Mouse (Mus musculus): ENCODE measurements around the gene Cald1.

Gene Cald1

GRCm38 (mm10) chr6:34615419-34615818, 17.1 kb downstream of the Cald1 start:
- no peak for DNase-seq (ENCODE audit: low spot score)

- DNase-seq (ENCODE audit: low spot score): no peak
Observed at GRCm38 (mm10) chr6:34619494-34619893, 21.2 kb downstream of the Cald1 start.

DNA sequence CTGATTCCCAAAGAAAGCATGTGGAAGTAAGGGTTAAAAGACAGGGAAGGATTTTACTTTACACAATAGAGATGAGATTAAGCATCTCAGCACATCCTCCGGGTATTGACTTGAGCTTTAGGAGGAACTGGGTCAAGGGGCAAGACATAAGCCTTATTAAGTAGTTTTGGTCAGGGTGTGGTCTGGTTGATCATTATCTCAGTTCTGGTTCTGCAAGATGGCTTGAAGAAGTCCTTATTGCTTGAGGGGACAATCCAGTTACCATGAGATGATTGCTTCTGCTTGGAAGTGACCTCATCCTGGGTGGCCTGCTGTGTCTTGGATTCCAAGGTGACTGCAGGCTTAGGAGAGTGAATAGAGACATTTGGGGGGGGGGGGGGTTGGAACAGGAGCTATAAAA, 21.9 kb downstream of the Cald1 start:
- no peak for DNase-seq (ENCODE audit: low spot score)

GRCm38 (mm10) chr6:34622865-34623264, 24.6 kb downstream of the Cald1 start:
- no peak for DNase-seq (ENCODE audit: low spot score)

DNA sequence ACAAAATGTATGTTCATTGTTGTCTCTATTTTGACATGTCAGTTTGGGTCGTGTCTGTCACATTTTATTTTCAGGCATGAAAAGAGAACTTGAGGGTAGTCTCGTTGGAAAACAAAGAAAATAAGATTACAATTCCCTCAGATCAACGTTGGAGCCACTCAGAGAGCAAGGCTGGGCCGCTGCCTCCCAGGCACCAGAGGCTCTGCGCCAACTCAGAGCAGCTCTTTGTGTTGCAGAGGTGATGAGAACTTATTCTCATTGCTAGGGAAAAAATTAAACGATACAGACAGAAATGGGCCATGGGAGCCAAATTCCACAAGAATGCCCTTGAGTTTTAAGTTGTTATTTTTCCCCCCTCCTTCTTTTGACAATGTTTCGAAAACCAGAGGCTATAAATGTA, 25.0 kb downstream of the Cald1 start:
- DNase-seq (ENCODE audit: low spot score): no peak

DNA sequence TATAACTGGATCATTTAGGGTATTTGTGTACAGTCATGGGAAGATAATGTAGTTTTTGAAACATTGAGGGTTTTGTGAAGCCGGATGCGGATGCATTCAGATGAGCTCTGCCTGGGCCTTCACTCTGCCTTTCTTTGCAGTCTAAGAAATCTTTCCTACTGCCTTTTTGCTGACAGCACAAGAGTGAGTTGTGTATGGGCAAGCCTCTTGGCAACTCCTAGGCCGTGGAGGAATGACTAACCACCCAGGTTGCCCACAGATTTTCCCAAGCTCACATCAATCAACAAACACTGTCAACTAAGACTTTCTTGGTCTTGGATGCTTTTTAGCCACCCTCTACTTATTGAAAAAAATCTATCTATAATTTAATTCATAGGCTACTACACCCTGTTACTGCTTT, 26.2 kb downstream of the Cald1 start:
- DNase-seq (ENCODE audit: low spot score): no peak

DNA sequence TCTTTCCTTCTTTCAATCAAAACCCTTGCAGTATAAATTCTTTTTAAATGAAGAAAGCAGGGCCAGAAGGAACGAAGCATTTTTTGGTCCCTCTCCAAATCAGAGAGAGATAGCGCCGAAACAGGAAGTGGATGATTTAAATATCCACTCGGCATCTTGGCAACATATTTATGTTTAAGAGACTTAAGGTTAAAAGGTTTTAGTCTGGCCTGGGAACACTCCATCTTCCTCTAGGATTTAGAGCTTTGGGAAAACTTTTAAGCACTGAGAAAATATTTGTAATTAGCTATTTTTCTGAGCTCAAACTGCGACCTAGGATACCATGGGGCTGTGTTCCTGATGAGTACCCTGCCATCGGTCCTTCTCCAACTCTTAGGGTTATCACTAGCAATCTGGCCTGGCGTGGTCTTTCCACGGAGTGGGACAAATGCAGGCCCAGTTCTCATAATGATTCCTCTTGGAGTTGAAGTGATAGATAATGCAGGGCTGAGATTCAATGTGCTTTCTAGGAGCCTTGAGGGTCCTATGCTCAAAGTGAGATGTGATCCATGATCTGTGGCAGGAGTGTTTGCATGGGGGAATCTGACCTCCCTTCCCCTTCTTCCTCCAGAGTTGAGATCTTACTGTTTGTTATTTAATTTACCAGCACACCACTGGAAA, 28.4 kb downstream of the Cald1 start:
- DNase-seq (ENCODE audit: low spot score): no peak

GRCm38 (mm10) chr6:34628131-34628530, 29.8 kb downstream of the Cald1 start:
- DNase-seq (ENCODE audit: low spot score): no peak

DNA sequence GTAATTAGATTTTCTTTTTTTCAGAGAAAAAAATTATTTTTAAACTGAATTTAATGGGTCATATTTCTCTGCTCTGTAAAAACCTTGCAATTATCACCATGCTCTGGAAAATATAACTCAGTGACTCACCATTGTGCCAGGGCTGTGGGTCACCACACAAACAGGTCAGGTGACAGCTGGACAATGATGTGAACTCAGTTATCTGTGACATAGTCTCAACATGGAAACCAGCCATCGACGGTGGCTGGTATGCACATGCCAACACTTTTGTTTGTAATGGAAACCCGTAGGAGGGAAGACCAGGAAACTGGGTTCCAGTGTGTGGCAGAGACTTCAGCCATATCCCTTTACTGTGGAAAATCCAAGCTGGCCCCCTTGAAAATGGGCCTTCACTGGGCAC, 35.5 kb downstream of the Cald1 start:
- no peak for DNase-seq (ENCODE audit: low spot score)

GRCm38 (mm10) chr6:34637588-34638438, 39.5 kb downstream of the Cald1 start:
- no peak for DNase-seq (ENCODE audit: low spot score)

DNA sequence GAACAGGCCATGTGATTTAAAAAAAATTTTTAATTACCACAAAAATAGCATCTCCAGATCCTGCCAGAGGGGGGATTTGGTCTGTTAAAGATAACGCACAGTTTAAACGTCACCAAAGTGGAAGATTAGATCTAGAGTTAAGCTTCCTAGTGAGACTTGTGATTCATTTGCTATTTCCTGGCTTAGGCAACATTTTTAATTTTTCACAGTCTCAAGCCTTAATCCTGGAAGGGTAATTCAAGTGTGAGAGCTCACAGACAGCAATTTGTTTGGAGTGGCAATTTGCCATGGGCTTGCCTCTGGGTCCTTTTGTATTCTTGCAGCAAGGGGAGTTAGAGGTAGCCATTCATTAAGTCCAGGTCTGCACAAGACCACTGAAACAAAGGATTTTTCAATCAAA, 40.4 kb downstream of the Cald1 start:
- no peak for DNase-seq (ENCODE audit: low spot score)

DNA sequence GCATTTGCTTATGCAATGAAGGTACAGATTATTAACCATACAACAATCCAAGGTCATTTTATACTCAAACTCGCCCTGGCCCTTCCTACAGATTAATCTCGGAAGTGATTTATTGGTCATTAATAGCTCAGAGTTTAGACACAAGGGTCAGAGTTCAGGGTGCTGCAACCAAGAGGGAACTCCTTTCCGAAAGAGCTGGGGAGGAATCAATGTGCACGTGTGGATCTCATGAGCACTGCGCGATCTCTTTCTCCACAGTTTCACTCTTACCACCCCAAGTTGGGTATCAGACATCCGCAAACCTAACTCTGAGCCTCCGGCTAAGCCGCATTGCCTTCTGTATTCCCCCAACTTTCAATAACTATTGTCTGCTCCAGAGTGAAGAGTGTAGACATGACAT, 41.9 kb downstream of the Cald1 start:
- DNase-seq (ENCODE audit: low spot score): no peak

DNA sequence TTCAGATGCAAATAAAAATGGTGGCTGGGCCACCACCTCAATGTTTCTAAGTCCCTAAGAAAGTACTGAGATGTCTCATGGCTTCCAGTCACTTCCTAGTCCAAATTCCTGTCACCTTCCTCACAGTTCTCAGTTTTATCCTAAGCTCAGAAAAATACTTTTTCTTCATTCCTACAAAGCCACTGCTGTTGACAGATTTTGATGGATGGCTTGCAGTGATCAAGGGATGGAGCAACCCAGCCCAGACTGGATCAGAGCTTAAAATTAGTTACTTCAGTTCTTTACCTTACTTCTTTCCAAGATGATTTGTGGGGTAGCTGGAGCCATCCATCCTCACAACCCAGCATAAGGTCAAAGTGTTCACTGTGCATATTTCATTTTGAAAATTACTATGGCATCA, 42.8 kb downstream of the Cald1 start:
- DNase-seq (ENCODE audit: low spot score): no peak

DNA sequence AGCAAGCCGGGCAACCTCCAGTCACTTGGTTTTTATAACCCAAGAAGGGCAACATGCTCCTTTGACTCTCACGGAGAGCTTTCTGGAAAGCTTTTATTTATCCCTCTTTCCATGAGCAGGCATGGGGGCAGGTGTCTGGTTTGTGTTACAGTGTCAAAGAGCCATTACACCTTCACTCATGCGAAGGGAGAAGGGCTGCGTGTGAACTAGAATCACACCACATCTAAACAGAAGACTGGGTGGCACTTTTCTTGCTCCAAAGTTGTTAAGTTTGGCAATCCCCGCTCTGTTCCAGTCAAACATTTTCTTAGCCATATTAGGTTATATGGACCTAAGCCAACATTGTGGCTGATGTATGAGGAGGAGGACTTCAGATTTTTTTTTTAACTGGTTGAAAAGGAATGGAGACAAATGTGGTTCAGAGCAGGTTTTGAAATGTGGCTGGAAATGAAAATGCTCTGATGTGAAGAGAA, 43.8 kb downstream of the Cald1 start:
- DNase-seq (ENCODE audit: low spot score): no peak

DNA sequence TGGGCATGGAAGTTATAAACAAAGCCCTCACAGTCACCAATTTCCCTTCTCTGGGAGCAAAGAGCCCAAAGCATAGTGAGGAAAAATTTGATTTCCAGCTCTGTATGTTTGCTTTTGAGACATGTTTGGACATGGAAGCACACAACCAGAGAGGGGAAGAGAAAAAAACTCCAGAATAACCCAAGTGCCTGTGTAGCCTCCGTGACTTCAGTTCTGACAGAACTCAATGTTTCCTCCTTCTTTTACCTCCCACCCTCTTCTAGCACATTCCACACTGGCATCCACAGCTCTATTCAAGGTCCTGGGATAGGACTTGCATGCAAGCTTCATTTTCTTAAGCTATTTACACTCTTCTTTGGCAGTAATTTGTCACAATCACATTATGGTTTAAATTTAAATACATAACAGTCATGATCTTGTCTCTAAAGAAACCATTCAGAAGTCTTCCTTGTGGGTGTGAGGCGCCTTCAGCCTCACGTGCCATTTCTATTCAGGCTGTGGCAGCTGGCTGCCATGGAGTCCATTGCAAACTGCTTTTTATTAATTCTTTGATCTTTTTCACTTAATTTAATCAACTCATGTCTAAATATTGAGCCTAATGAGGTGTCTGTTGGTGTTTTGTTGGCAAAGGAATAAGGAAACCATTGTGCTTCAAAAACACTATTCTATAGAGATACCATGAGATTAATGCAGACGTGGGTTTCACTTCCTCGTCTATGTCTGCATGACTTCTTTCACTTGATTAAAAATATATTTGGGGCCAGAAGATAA, 49.9 kb downstream of the Cald1 start:
- no peak for DNase-seq (ENCODE audit: low spot score)

- DNase-seq (ENCODE audit: low spot score): no peak
Observed at GRCm38 (mm10) chr6:34651298-34651697, 53.0 kb downstream of the Cald1 start.

DNA sequence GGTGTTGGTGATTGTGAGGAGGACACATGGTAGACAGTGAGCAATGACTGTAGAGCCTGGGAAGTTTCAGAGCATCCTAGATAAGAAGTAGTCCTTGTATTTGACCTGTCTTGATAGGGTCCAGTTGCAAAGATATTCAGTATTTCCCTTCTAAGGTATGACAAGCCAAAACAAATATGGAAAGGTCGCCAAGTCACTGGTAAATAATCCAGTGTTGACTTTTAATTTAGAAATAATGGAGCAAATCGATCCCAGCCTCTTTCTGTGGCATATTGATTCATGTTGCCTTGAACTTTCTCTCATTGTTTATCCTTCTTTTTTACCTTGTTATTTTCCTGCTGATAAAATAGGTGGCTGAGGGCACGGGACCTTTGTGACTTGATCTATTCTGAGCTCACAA, 57.4 kb downstream of the Cald1 start:
- no peak for DNase-seq (ENCODE audit: low spot score)

GRCm38 (mm10) chr6:34658791-34659190, 60.5 kb downstream of the Cald1 start:
- no peak for DNase-seq (ENCODE audit: low spot score)

- DNase-seq (ENCODE audit: low spot score): peak; percentile 36
Observed at GRCm38 (mm10) chr6:34660724-34661123, 62.4 kb downstream of the Cald1 start.

DNA sequence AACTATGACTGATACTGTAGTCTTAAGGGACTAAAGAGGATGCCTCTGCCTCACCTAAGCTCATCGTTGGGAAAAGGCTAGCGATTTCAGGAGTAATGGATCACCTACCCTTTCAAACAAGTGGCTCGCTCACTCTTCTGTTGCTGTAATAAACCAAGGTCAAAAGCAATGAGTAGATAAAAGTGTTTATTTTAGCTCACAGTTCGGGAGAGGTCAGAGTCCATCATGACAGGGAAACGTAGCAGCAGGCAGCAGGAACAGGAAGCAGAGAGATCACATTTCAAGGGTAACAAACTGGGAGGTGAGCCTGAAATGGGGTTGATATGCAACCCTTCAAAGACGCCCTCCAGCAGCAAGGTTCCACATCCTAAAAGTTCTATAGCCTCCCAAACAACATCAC, 64.3 kb downstream of the Cald1 start:
- DNase-seq (ENCODE audit: low spot score): no peak

DNA sequence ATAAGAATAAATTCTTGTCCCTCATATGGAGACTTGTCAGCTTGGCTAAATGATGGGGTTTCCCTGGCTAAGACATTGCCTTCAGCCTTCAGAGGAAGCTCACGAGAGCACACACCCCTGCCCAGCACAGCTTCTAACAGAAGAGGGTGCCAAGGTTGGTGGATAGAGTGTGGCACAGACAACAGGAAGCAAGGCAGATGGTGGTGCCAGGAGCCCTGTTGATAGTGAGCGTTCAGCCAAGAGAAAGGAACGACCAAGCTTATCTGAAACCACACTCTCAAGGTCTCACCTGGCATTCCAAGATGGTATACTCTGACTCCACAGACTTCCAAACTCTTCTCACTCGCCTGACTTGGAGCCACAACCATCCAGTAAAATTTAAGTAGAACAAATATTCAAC, 66.0 kb downstream of the Cald1 start:
- no peak for DNase-seq (ENCODE audit: low spot score)

GRCm38 (mm10) chr6:34664749-34665148, 66.4 kb downstream of the Cald1 start:
- DNase-seq (ENCODE audit: low spot score): no peak

- DNase-seq (ENCODE audit: low spot score): no peak
Observed at GRCm38 (mm10) chr6:34668739-34669254, 70.5 kb downstream of the Cald1 start.
